Mouse (Mus musculus) Patski (cell line): ENCODE measurements at regions not wholly inside any gene's neighbourhood (a gene's known extent, or its start where the extent isn't known, plus 50 kb on each side); places are given as distances from the start of the nearest gene placed in this dataset.

ENCODE experiments used
- ATAC-seq: fragments of 100-300 bp; one replicate; pipeline ENCODE4 v1.8.0; 2021
- CTCF ChIA-PET: fragments of 350-600 bp; sonication (Branson Sonifier 250); formaldehyde crosslinking; loops from one replicate; lab custom pipeline; 2022; ENCODE audit warnings: inconsistent platforms; lab: Charles Lee
- POLR2A ChIA-PET: fragments of 350-600 bp; sonication (Branson Sonifier 250); formaldehyde crosslinking; loops from one replicate; lab custom pipeline; 2022; ENCODE audit warnings: antibody characterized with exemption, inconsistent platforms; lab: Charles Lee
- DNase-seq: peaks from one replicate; pipeline ENCODE4 v3.0.0-alpha.2; 2011; ENCODE audit warnings: low read depth, low spot score
- H3K27me3 ChIP-seq: fragments of 371-371 bp; one replicate; pipeline ENCODE4 v1.5.1; 2021
- CTCF ChIP-seq: fragments of 100-300 bp; IDR thresholded peaks from one replicate; pipeline ENCODE4 v1.5.1; 2021
- in situ Hi-C: fragments of 300-500 bp; cut with MboI; formaldehyde crosslinking; loops from 3 replicates; pipeline ENCODE4 v1.11.1; 2018; ENCODE audit warnings: low pct_unique_long_range_greater_than_20kb, mixed read lengths

DNA sequence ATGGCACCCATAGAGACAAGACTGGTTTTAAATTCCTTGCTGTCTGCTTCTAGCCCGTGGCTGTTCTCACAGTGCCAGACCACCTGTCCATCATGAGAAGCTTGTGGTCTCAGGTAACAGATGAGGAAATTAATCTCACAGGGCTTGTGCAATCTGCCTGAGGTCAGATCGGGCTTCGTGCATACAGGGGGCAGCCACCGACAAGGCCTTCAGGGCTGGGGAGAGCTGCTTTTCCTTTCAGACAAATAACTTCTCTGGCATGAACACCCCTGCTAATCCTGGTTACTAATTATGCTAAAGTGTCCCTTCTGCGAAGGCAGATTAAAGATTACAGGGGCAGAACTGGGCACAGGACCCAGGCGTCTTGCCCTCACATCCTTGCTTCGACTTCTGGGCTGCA is 130.8 kb upstream of the Tmem45b start:
- H3K27me3 ChIP-seq, result no peaks in the 10 kb centered on the region
- CTCF ChIA-PET, result interaction anchor here (1.1 to 1.4 kb wide), 2 partner anchors 9 to 11 kb away, joined by 3 to 4 read pairs; no protein-coding TSS in a partner anchor
- TF ChIP-seq CTCF, result no peak
- POLR2A ChIA-PET, result no interaction called here
- DNase-seq, result no peak
- no peak for ATAC-seq
- in situ Hi-C loops, result no loop called here

- CTCF ChIA-PET, result interaction anchor here (1.2 to 1.3 kb wide), 2 partner anchors 22 to 56 kb away, joined by 3 read pairs; no protein-coding TSS in a partner anchor
- DNase-seq, result no peak
- no peak for TF ChIP-seq CTCF
- ATAC-seq, result no peak
- in situ Hi-C loops, result no loop called here
- peaks cover 5% of the 10 kb centered on the region for H3K27me3 ChIP-seq
- POLR2A ChIA-PET, result no interaction called here
Observed at GRCm38 (mm10) chr9:31587671-31588070, 123.4 kb upstream of the Tmem45b start.

DNA sequence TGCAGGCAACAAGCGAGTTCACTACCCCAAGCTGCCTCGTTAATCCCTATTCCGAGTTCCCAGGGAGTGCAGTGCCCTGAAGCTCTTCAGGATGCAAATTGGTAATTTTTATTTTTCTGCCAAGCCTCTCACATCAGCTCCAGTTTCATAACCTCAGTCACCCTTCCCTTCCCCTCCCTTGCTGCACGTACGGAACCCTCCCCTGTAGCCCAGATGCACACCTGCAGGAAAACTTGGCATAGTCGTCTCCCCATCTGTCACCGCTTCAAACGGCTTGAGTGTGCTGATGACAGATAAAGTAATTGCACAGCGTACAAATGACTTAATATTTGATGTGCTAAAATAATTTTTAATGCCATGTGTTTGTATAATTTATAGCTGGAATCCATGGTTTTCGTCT is 119.7 kb upstream of the Tmem45b start:
- CTCF ChIA-PET, result interaction anchor here (1.5 kb wide), 2 partner anchors 12 to 338 kb away, joined by 3 read pairs; no protein-coding TSS in a partner anchor
- POLR2A ChIA-PET, result interaction anchor here (1.6 kb wide), 1 partner anchor 10 kb away, joined by 5 read pairs; no protein-coding TSS in a partner anchor
- in situ Hi-C loops, result no loop called here
- TF ChIP-seq CTCF, result no peak
- peaks cover 5% of the 10 kb centered on the region for H3K27me3 ChIP-seq
- no peak for DNase-seq
- ATAC-seq, result no peak

DNA sequence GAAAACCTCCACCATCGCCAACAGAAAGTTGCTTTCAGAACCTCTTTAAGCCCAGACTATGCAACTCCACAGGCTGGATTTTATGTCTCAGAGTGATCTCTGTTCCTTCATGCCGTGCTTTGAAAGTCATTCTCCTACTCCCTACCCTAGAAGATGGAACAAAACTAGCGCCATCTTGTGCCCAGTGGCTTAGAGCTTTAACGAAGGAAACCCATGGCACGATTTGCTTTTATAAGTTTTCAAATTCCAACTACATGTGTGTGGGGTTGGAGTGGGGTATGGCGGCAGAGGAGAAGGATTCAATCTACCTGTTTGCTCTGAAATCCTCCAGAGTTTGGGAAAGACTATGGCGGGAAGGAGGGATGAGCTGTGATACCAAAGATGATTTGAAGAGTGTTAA is 118.7 kb upstream of the Tmem45b start:
- TF ChIP-seq CTCF, result no peak
- POLR2A ChIA-PET, result no interaction called here
- no peak for DNase-seq
- no peak for ATAC-seq
- H3K27me3 ChIP-seq, result peaks cover 5% of the 10 kb centered on the region
- in situ Hi-C loops, result no loop called here
- CTCF ChIA-PET, result no interaction called here

DNA sequence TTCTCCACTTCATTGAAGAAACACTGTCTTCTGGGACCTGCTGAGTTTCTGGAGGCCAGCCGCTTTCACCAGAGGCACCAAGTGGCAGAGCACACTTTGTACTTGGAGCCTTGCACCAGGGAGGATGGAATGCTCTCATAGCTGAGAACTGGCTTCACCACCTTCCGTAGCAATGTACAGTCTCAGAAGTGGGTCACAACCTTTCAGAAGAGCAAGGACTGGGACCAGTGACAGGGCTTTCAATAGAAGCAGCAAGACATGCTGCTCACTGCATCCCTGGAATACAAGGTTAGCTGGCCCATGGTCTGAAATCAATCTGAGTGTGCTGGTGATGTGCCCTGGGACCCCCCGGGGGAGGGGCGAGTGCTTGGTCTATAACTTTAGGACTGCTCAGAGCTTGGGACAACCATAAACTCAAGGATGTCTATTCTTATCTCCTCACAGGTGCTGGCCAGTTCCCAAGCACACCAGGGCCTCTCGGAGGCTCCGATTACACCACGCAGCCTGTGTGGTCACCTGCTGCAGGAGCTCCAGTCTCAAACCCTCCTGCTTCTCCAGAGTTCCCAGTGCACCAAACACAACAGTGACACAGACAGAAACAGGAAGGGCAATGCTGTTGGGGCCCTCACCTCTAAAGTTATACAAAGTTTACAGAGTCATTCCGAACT is 114.4 kb upstream of the Tmem45b start:
- ATAC-seq, result no peak
- no peak for TF ChIP-seq CTCF

GRCm38 (mm10) chr9:31577066-31577465 is 112.8 kb upstream of the Tmem45b start:
- DNase-seq, result peak; percentile 27
- peak; percentile 52 for TF ChIP-seq CTCF
- POLR2A ChIA-PET, result no interaction called here
- ATAC-seq, result no peak
- in situ Hi-C loops, result no loop called here
- peaks cover 4% of the 10 kb centered on the region for H3K27me3 ChIP-seq
- CTCF ChIA-PET, result interaction anchor here (0.5 to 1.8 kb wide), 19 partner anchors 9 to 349 kb away, joined by 3 to 16 read pairs (median 4); no protein-coding TSS in a partner anchor

More for the DNA sequence above, 114.4 kb upstream of the Tmem45b start:
- CTCF ChIA-PET, result interaction anchor here (1.2 to 1.8 kb wide), 3 partner anchors 23 to 347 kb away, joined by 3 to 16 read pairs (median 3); no protein-coding TSS in a partner anchor
- in situ Hi-C loops, result no loop called here
- peaks cover 4% of the 10 kb centered on the region for H3K27me3 ChIP-seq
- POLR2A ChIA-PET, result no interaction called here
- no peak for DNase-seq

DNA sequence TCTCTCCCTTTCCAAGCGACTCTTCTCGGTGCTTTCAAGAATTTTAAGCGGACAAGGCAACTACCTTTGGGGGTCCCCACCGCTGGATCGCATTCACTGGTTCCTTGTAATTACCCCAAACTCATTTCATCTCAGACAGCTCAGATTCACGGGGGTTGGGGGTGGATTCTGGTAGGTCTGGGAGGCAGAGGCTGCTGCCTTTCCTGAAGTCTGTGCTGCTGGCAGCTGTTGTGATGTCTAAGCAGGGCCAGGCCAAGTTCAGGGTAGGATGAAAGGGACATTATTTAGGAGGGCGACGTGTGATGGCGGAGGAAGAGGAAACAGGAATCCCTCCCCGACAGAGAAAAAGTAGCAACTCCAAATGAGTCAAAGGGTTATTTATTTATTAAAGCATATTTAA is 102.8 kb upstream of the Tmem45b start:
- DNase-seq (no peak), ATAC-seq (no peak)
- CTCF ChIA-PET, result no interaction called here
- H3K27me3 ChIP-seq, result peaks cover 3% of the 10 kb centered on the region
- POLR2A ChIA-PET, result no interaction called here
- in situ Hi-C loops, result loop anchor here (5.0 to 25.0 kb wide), 3 partner anchors 360 to 795 kb away; partner anchors contain the start of gene Kcnj1
- TF ChIP-seq CTCF, result no peak

- POLR2A ChIA-PET, result no interaction called here
- CTCF ChIA-PET, result no interaction called here
- no peak for TF ChIP-seq CTCF
- in situ Hi-C loops, result loop anchor here (5.0 to 25.0 kb wide), 3 partner anchors 361 to 796 kb away; partner anchors contain the start of gene Kcnj1
- no peak for ATAC-seq
- H3K27me3 ChIP-seq, result peaks cover 2% of the 10 kb centered on the region
- no peak for DNase-seq
Observed at GRCm38 (mm10) chr9:31566257-31567007, 102.2 kb upstream of the Tmem45b start.

DNA sequence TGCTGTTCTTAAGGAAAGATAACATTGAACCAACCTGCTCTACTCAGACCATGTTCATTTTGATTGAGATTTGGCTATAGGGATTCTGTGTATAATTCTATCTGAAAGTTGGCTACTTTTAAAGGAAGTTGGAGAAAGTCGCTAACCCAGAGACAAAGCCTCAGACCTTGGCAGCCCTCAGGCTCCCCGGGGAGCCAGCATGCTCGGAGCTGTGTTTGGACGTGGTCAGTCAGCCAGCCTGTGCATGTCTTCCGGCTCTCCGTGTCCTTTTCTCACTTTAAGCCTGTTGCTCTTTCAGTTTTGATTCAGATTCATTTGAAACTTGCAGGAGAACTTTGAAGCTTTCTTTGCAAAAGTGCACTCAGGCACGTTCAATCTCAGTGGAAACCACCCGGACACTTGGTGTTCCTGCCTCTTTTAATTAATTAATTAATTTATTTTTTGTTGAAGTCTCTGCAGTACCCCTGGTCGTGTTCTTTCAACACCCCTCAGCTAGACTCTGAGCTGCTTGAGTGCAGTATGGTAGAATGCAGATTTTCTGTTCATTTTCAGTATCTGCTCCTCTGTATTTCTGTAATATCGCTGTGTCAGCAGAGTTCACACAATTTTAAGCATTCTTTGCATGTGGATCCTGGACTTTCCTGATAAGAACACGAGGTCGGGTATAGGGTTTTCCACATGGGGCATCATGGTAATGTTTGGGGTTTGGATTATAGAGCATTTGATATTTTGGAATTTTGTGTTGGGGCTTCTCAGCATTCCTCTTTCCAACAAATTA is 100.9 kb upstream of the Tmem45b start:
- ATAC-seq, result no peak

GRCm38 (mm10) chr9:31563541-31563940 is 99.3 kb upstream of the Tmem45b start:
- no peak for ATAC-seq

More for the DNA sequence above, 100.9 kb upstream of the Tmem45b start:
- ChIA-PET CTCF (interaction anchor here (0.7 to 1.6 kb wide), 4 partner anchors 12 to 593 kb away, joined by 3 to 7 read pairs (median 3); no protein-coding TSS in a partner anchor), POLR2A (no interaction called here)
- in situ Hi-C loops, result loop anchor here (5.0 to 25.0 kb wide), 3 partner anchors 362 to 797 kb away; partner anchors contain the start of gene Kcnj1
- DNase-seq, result no peak
- H3K27me3 ChIP-seq, result no peaks in the 10 kb centered on the region
- TF ChIP-seq CTCF, result no peak

More at GRCm38 (mm10) chr9:31563541-31563940, 99.3 kb upstream of the Tmem45b start:
- no peak for DNase-seq
- TF ChIP-seq CTCF, result no peak
- no peaks in the 10 kb centered on the region for H3K27me3 ChIP-seq
- POLR2A ChIA-PET, result interaction anchor here (0.5 kb wide), 1 partner anchor 416 kb away, joined by 3 read pairs; no protein-coding TSS in a partner anchor
- in situ Hi-C loops, result loop anchor here (25.0 kb wide), 2 partner anchors 699 to 799 kb away; partner anchors contain the start of gene Kcnj1
- CTCF ChIA-PET, result interaction anchor here (1.9 to 7.8 kb wide), 2 partner anchors 11 to 363 kb away, joined by 4 to 92 read pairs; no protein-coding TSS in a partner anchor
